Mouse (Mus musculus) heart, embryonic 14.5 days (tissue): ENCODE measurements around the gene Cd163. TPM values are rescaled to one million over a fixed set of nuclear protein-coding genes. Genes with fewer than 3 reads are reported as not detected.

Source experiments
- ATAC-seq: fragments of 200-750 bp; cut with Nextera tagmentation; 2 replicates; pipeline ENCODE4 v1.8.0; 2017; ENCODE audit warnings: low read depth, moderate TSS enrichment; ENCODE audit not compliant: insufficient number of reproducible peaks, insufficient read depth, low FRiP score
- H3K27ac ChIP-seq, 2 experiments: fragments of 200-500 bp in 1 of 2; fragments of 300-500 bp in 1 of 2; sonication (generic) in 1 of 2; replicated peaks in 1 of 2; 2 replicates each; pipeline ENCODE4 v1.5.1; 2012 to 2014; ENCODE audit warnings: low read depth in 2 of 2, low read length in 2 of 2, control low read depth in 1 of 2, mild to moderate bottlenecking in 1 of 2, mixed read lengths in 1 of 2; ENCODE audit not compliant: control insufficient read depth in 1 of 2, insufficient read depth in 1 of 2
- H3K27me3 ChIP-seq: fragments of 300-500 bp; sonication (generic); 2 replicates; pipeline ENCODE4 v1.6.1; 2014; ENCODE audit warnings: mild to moderate bottlenecking, low read length, control low read depth; ENCODE audit not compliant: control insufficient read depth, insufficient read depth
- H3K36me3 ChIP-seq: fragments of 300-500 bp; sonication (generic); 2 replicates; pipeline ENCODE4 v1.6.1; 2014; ENCODE audit warnings: mild to moderate bottlenecking, control low read depth, low read length, mixed read lengths; ENCODE audit not compliant: control insufficient read depth, insufficient read depth
- H3K4me1 ChIP-seq, 2 experiments: fragments of 200-500 bp in 1 of 2; fragments of 300-500 bp in 1 of 2; sonication (generic) in 1 of 2; 2 replicates each; pipeline ENCODE4 v1.6.1; 2012 to 2014; ENCODE audit warnings: low read length in 2 of 2, control low read depth in 1 of 2, mixed read lengths in 1 of 2; ENCODE audit not compliant: control insufficient read depth in 2 of 2, insufficient read depth in 2 of 2
- H3K4me2 ChIP-seq: fragments of 300-500 bp; sonication (generic); 2 replicates; pipeline ENCODE4 v1.6.1; 2014; ENCODE audit warnings: mild to moderate bottlenecking, low read length
- H3K4me3 ChIP-seq, 2 experiments: fragments of 200-500 bp in 1 of 2; fragments of 300-500 bp in 1 of 2; sonication (generic) in 1 of 2; 2 replicates each; pipeline ENCODE4 v1.5.1; 2012 to 2014; ENCODE audit warnings: low read length in 2 of 2, mild to moderate bottlenecking in 2 of 2, control low read depth in 1 of 2, low read depth in 1 of 2, moderate library complexity in 1 of 2; ENCODE audit not compliant: control insufficient read depth in 1 of 2, insufficient read depth in 1 of 2
- H3K9ac ChIP-seq: fragments of 300-500 bp; sonication (generic); 2 replicates; pipeline ENCODE4 v1.6.1; 2014; ENCODE audit warnings: mild to moderate bottlenecking, low read length
- H3K9me3 ChIP-seq: fragments of 300-500 bp; sonication (generic); 2 replicates; pipeline ENCODE4 v1.6.1; 2016; ENCODE audit warnings: low read length, control low read depth; ENCODE audit not compliant: control insufficient read depth
- WGBS: fragments of 180-500 bp; shearing (Covaris S2); extraction: QIAGEN DNeasy Blood & Tissue Kit; methylation state at CpG from one replicate; pipeline ENCODE4 v1.1.7; 2014; 5-methylcytosine and 5-hydroxymethylcytosine counted together
- polyA plus RNA-seq: library from polyadenylated mRNA; unstranded; fragments of >200 nt; fragmentation: Nextera tagmentation; extraction: Ambion mirVana; gene quantifications from 2 replicates; pipeline ENCODE4 v1.2.1, GENCODE M21; 2014

Gene Cd163
- polyA plus RNA-seq, 1 experiment from 2014 or later: 0.12 TPM

- WGBS: 75% methylated on average over 3 of the region's 3 CpGs
- no peak for ATAC-seq
- H3K4me1 ChIP-seq: no peaks in the 10 kb centered on the region
Observed at GRCm38 (mm10) chr6:124328394-124328991, 24.0 kb downstream of the Cd163 start.

DNA sequence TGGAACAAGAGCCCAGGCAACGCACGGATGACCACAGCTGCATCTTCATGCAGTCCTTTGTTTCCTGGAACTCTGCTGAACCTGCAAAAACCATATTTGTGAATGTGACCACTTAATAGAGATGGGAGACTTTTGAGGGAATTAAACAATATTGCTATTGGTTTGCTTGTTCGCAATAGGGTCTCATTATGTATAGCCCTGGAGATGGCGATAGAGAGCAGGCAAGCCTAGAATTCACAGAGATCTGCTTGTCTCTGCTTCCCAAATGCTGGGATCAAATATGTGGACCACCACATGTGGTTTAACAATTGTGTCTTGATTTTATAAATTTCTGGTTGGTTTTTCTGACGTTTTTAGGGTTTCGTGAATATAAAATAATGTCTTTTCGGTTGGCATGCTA lies 25.2 kb downstream of the Cd163 start:
- H3K27me3 ChIP-seq: no peaks in the 10 kb centered on the region
- no peak overlapping the region for H3K9ac ChIP-seq
- H3K9me3 ChIP-seq: no peaks in the 10 kb centered on the region
- no peak for ATAC-seq
- H3K27ac ChIP-seq: no peak overlapping the region
- H3K4me3 ChIP-seq: no peak overlapping the region
- no peaks in the 10 kb centered on the region for H3K36me3 ChIP-seq
- no peak overlapping the region for H3K4me2 ChIP-seq
- WGBS: 82% methylated on average over 7 of the region's 7 CpGs
- H3K4me1 ChIP-seq: no peaks in the 10 kb centered on the region

More at GRCm38 (mm10) chr6:124328394-124328991, 24.0 kb downstream of the Cd163 start:
- H3K9ac ChIP-seq: no peak overlapping the region
- no peak overlapping the region for H3K27ac ChIP-seq
- H3K9me3 ChIP-seq: no peaks in the 10 kb centered on the region
- H3K27me3 ChIP-seq: no peaks in the 10 kb centered on the region
- no peak overlapping the region for H3K4me3 ChIP-seq
- no peaks in the 10 kb centered on the region for H3K36me3 ChIP-seq
- H3K4me2 ChIP-seq: no peak overlapping the region

DNA sequence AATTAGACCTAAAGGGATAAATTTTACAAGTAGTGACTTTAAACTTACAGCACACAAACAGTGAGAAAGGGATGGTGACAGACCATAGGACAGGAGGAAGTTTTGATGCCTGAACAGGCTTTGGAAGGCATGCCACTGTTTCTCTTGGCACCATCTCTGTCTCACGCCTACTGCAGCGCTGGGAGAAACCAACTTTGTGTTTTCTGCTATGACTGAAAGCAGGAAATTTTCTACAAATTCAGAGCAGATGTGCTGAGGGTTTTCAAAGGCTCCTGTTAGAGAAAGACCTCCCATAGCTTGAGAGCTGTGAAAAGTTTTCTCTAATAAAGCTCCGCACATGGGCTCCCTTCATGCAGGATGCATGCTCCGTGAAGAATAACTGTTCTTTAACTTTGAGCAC lies 40.6 kb downstream of the Cd163 start:
- Histone ChIP-seq H3K9ac (no peak overlapping the region), H3K27ac (no peak overlapping the region), H3K4me3 (no peak overlapping the region), H3K27me3 (no peaks in the 10 kb centered on the region), H3K4me2 (no peak overlapping the region), H3K36me3 (no peaks in the 10 kb centered on the region), H3K9me3 (peaks cover 7% of the 10 kb centered on the region; the same call in 1 of the 2 replicates), H3K4me1 (no peaks in the 10 kb centered on the region)
- 75% methylated on average over 4 of the region's 4 CpGs for WGBS
- ATAC-seq: no peak

GRCm38 (mm10) chr6:124346613-124347012 lies 42.2 kb downstream of the Cd163 start:
- Histone ChIP-seq H3K9ac (no peak overlapping the region), H3K27ac (no peak overlapping the region), H3K27me3 (no peaks in the 10 kb centered on the region), H3K36me3 (no peaks in the 10 kb centered on the region), H3K9me3 (peaks cover 7% of the 10 kb centered on the region; the same call in 1 of the 2 replicates), H3K4me2 (no peak overlapping the region), H3K4me1 (no peaks in the 10 kb centered on the region), H3K4me3 (no peak overlapping the region)
- ATAC-seq: no peak
- WGBS: 76% methylated on average over 6 of the region's 6 CpGs

DNA sequence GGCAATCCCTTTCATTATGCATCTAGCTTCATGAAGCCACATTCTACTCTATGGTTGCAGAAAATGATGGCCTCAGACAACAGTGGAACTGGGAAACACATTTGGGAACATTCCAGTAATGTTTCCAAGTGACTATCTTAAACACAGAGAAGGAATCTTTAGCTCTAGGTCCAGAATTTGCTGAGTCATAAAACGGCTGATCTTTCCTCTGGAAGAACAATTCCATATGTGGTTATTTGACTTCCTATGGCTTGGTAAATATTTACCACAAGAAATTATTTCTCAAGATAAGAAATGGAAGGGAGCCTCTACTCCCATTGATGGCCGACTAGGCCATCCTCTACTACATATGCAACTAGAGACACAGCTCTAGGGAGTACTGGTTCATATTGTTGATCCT lies 48.8 kb downstream of the Cd163 start:
- WGBS: 74% methylated on average over 2 of the region's 2 CpGs
- no peak for ATAC-seq
- Histone ChIP-seq H3K4me1 (no peaks in the 10 kb centered on the region), H3K9me3 (peaks cover 4% of the 10 kb centered on the region; the same call in 1 of the 2 replicates), H3K36me3 (no peaks in the 10 kb centered on the region), H3K4me2 (no peak overlapping the region), H3K27ac (no peak overlapping the region), H3K9ac (no peak overlapping the region), H3K4me3 (no peak overlapping the region), H3K27me3 (no peaks in the 10 kb centered on the region)

DNA sequence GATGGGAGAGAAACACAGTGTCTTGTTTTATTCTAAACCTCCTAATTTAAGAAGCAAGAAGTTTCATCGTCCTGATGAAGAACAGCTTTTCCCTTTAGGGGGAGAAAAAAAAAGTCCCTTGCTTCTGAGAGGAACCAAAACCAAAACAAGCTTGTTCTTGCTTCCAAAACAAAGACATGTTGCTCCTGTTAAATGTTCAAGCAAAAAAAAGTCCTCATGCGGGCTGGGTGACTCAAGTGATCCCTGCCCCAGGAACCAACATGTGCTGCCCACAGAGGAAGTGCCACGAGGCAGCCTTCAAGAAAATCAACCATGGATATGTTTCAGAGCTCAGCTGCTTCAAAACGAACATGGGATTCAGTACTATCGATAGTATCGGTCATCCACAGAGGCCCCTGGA lies 54.5 kb downstream of the Cd163 start:
- no peaks in the 10 kb centered on the region for H3K27me3 ChIP-seq

GRCm38 (mm10) chr6:124360549-124360948 lies 56.1 kb downstream of the Cd163 start:
- Histone ChIP-seq H3K4me2 (no peak overlapping the region), H3K36me3 (no peaks in the 10 kb centered on the region), H3K27ac (no peak overlapping the region), H3K9ac (no peak overlapping the region), H3K4me1 (no peaks in the 10 kb centered on the region), H3K4me3 (no peak overlapping the region), H3K27me3 (no peaks in the 10 kb centered on the region), H3K9me3 (no peaks in the 10 kb centered on the region)
- no peak for ATAC-seq
- WGBS: 46% methylated on average over 6 of the region's 6 CpGs

More for the DNA sequence above, 54.5 kb downstream of the Cd163 start:
- H3K4me3 ChIP-seq: no peak overlapping the region
- no peak for ATAC-seq
- H3K4me2 ChIP-seq: no peak overlapping the region
- no peaks in the 10 kb centered on the region for H3K9me3 ChIP-seq
- no peak overlapping the region for H3K9ac ChIP-seq
- no peaks in the 10 kb centered on the region for H3K36me3 ChIP-seq
- no peaks in the 10 kb centered on the region for H3K4me1 ChIP-seq
- no peak overlapping the region for H3K27ac ChIP-seq
- WGBS: 77% methylated on average over 6 of the region's 6 CpGs

GRCm38 (mm10) chr6:124364328-124364727 lies 59.9 kb downstream of the Cd163 start:
- H3K4me1 ChIP-seq: no peaks in the 10 kb centered on the region
- 53% methylated on average over 5 of the region's 5 CpGs for WGBS
- no peak for ATAC-seq
- no peaks in the 10 kb centered on the region for H3K9me3 ChIP-seq
- H3K36me3 ChIP-seq: no peaks in the 10 kb centered on the region
- no peak overlapping the region for H3K27ac ChIP-seq
- no peak overlapping the region for H3K4me2 ChIP-seq
- H3K9ac ChIP-seq: no peak overlapping the region
- H3K4me3 ChIP-seq: no peak overlapping the region
- H3K27me3 ChIP-seq: no peaks in the 10 kb centered on the region
